Mouse (Mus musculus): ENCODE data around the gene Vmn1r142. TPM values are rescaled to one million over a fixed set of nuclear protein-coding genes. Genes with fewer than 3 reads are reported as not detected.
"Not testable (repeated sequence)": the region's sequence is repeated elsewhere in the genome, so short reads cannot be mapped to it uniquely, and the experiment has no call there.

Gene Vmn1r142
- total RNA-seq (2021) = not detected

GRCm38 (mm10) chr7:22163935-22164334, at the start of gene Vmn1r142:
Gene Vmn1r142, minus strand, starts transcription at chr7:22164035.
- DNase-seq = not testable (repeated sequence)

GRCm38 (mm10) chr7:22201164-22201563, 37.3 kb upstream of the Vmn1r142 start, which contains the start of gene Gm8653:
Gene Gm8653, minus strand, starts transcription at chr7:22201264.
- not testable (repeated sequence) for DNase-seq

- DNase-seq = not testable (repeated sequence)
These were observed 25.2 kb upstream of the Vmn1r142 start, which contains the start of gene Vmn1r143 for GRCm38 (mm10) chr7:22189077-22189476. Gene Vmn1r143, plus strand, starts transcription at chr7:22189377.

DNA sequence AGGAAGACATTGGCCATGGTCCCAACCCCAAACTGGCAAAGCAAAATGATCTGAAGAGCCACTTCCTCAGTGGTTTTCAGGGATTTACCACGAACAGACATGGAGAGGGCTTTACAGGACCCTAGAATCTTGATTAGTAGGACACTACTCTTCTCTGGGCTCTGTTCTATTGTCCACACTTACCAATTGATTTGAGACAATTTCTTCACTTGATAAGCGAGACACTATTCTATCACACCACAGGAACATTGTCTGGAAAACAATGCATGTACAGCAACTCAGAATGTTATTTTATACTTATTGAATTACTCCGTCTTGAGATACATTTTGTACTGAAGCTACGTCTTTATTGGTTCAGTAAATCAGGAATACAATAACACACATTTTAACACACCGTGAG, 29.2 kb downstream of the Vmn1r142 start, which contains the start of gene Gm10666:
Gene Gm10666, minus strand, starts transcription at position 101 of the 400 bp plus-strand sequence.
- DNase-seq = not testable (repeated sequence)

GRCm38 (mm10) chr7:22118145-22118544, 45.7 kb downstream of the Vmn1r142 start, which contains the start of gene Gm16451:
Gene Gm16451, minus strand, starts transcription at chr7:22118245.
- DNase-seq = not testable (repeated sequence)

Other genes starting within 250 kb of the Vmn1r142 start
- not detected for gene Gm5891, start 242.7 kb downstream of the Vmn1r142 start, total RNA-seq (2021)
- not detected for gene Vmn1r137, start 169.4 kb downstream of the Vmn1r142 start, total RNA-seq (2021)
- not detected for gene Vmn1r138, start 135.1 kb downstream of the Vmn1r142 start, total RNA-seq (2021)
- not detected for gene Gm6176, start 107.7 kb downstream of the Vmn1r142 start, total RNA-seq (2021)
- not detected for gene Vmn1r139, start 95.0 kb downstream of the Vmn1r142 start, total RNA-seq (2021)
- gene Gm16451, start 45.8 kb downstream of the Vmn1r142 start, total RNA-seq (2021) = not detected
- gene Gm10666, start 29.3 kb downstream of the Vmn1r142 start, total RNA-seq (2021) = not detected
- not detected for gene Vmn1r143, start 25.3 kb upstream of the Vmn1r142 start, total RNA-seq (2021)
- gene Gm8653, start 37.2 kb upstream of the Vmn1r142 start, total RNA-seq (2021) = not detected
- not detected for gene Gm8453, start 65.4 kb upstream of the Vmn1r142 start, total RNA-seq (2021)
- gene Gm4187, start 165.7 kb upstream of the Vmn1r142 start, total RNA-seq (2021) = not detected
- not detected for gene Gm8660, start 207.0 kb upstream of the Vmn1r142 start, total RNA-seq (2021)
- not detected for gene Vmn1r148, start 249.5 kb upstream of the Vmn1r142 start, total RNA-seq (2021)

All from heart, postnatal 4 days (tissue).